Mouse (Mus musculus) testis, adult 2 months (tissue): ENCODE measurements around the gene Hc.

Experiments used
- CTCF ChIP-seq: fragments of 200-500 bp; IDR thresholded peaks from 2 replicates; pipeline ENCODE4 v1.5.1; 2012; ENCODE audit warnings: low read depth, mild to moderate bottlenecking, inconsistent platforms, low read length, moderate library complexity; ENCODE audit not compliant: control insufficient read depth, insufficient read depth, insufficient replicate concordance
- POLR2A ChIP-seq: fragments of 200-500 bp; IDR thresholded peaks from 2 replicates; pipeline ENCODE4 v1.6.1; 2012; ENCODE audit warnings: low read depth, mild to moderate bottlenecking, inconsistent platforms, low read length, moderate library complexity; ENCODE audit not compliant: control insufficient read depth

DNA sequence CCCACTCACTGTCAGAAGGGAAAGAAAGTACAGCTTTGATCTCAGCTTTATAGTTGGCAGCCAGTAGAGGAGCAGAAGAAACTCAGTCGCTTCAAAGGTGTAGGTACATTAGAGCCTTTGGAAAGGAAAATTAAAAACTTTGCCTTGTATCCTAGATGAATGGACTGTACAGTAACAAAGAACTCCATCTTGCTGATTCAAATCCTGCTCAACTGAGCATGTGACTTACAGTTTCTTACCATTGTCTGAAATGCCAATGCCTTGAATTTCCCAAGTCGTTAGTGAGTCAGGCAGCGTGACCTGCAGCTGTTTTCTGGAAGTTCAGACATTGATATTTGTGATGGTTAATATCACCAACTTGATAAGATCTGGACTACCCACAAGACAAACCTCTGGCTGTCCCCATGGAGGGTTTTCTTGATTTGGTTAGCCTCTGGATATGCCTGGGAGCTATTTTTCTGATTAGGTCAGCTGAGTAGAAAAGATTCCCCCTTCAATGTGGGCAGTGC lies 36.5 kb downstream of the Hc start:
- TF ChIP-seq CTCF, result no peak
- no peak for TF ChIP-seq POLR2A
